Mouse (Mus musculus) splenic B cell, adult 2 months (primary cell): ENCODE data around the gene Etv6.

Experiments
- DNase-seq: peaks from one replicate; pipeline ENCODE4 v3.0.0-alpha.2; 2011; ENCODE audit warnings: low read depth, low spot score
- H3K27me3 ChIP-seq: 2 replicates; pipeline ENCODE4 v1.6.1; 2012; ENCODE audit warnings: mild to moderate bottlenecking, low read length, moderate library complexity, mixed read lengths; ENCODE audit not compliant: control insufficient read depth, poor library complexity, insufficient read depth, severe bottlenecking
- H3K36me3 ChIP-seq: 2 replicates; pipeline ENCODE4 v1.6.1; 2012; ENCODE audit warnings: mild to moderate bottlenecking, low read length, moderate library complexity, mixed read lengths; ENCODE audit not compliant: control insufficient read depth, poor library complexity, insufficient read depth, severe bottlenecking

Etv6 gene

DNA sequence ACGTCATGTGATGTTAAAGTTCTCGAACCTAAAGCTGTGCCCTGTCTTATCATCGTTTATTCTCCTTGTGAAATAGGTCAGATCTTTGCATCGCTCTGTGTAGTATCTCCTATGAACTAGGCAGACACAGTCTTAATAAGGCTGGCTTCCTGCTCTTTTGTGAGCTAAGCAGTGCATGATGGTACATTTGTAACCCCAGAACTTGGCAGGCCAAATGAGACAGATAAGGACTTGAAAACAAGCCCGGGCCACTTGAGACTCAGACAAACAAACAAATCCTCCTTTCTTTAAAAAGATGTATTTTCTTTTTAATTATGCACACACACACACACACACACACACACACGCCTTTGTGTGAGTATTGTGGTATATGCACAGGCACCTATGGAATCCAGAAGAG, 42.5 kb downstream of the Etv6 start:
- no peak for DNase-seq
- H3K27me3 ChIP-seq, result no peaks in the 10 kb centered on the region
- H3K36me3 ChIP-seq, result peaks cover 4% of the 10 kb centered on the region; the same call in 1 of the 2 replicates

GRCm38 (mm10) chr6:134079112-134079511, 43.6 kb downstream of the Etv6 start:
- Histone ChIP-seq H3K36me3 (peaks cover 4% of the 10 kb centered on the region; the same call in 1 of the 2 replicates), H3K27me3 (no peaks in the 10 kb centered on the region)
- no peak for DNase-seq

DNA sequence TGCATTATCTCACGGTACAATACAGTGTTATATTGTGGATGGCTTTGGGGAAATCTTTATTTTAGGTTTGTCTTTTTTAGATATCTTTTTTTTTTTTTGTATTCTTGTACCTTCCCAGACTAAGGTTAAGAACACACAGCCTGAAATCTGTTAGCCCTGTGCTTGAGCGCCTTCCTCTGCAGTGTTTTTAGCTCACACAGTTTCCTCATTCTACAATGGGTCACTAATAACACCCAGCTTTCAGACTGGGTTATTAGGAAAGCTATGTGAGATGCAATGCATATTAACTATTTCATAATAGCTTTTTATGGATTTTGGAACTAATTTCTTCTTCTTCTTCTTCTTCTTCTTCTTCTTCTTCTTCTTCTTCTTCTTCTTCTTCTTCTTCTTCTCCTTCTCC, 44.1 kb downstream of the Etv6 start:
- H3K36me3 ChIP-seq, result peaks cover 4% of the 10 kb centered on the region; the same call in 1 of the 2 replicates
- H3K27me3 ChIP-seq, result no peaks in the 10 kb centered on the region
- no peak for DNase-seq

DNA sequence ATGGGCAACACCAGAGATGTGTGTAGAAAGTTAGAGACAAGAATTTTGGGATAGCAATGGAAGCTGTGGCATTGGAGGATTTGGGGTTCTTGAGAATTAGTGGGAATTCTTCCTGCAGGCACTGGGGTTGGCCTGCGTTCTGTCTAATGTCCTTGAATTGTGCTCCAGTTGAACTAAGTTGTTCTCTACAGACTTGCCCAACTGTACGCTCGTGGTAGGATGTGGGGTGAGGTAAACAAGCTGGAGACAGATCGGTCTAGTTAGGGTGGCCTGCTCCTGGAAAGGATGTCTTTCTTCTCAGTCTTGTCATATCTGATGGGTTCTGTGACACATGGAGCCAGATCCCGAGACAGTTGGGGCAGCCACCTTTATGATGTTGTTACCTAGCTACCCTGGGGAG, 45.4 kb downstream of the Etv6 start:
- Histone ChIP-seq H3K27me3 (no peaks in the 10 kb centered on the region), H3K36me3 (peaks cover 4% of the 10 kb centered on the region; the same call in 1 of the 2 replicates)
- DNase-seq, result no peak

DNA sequence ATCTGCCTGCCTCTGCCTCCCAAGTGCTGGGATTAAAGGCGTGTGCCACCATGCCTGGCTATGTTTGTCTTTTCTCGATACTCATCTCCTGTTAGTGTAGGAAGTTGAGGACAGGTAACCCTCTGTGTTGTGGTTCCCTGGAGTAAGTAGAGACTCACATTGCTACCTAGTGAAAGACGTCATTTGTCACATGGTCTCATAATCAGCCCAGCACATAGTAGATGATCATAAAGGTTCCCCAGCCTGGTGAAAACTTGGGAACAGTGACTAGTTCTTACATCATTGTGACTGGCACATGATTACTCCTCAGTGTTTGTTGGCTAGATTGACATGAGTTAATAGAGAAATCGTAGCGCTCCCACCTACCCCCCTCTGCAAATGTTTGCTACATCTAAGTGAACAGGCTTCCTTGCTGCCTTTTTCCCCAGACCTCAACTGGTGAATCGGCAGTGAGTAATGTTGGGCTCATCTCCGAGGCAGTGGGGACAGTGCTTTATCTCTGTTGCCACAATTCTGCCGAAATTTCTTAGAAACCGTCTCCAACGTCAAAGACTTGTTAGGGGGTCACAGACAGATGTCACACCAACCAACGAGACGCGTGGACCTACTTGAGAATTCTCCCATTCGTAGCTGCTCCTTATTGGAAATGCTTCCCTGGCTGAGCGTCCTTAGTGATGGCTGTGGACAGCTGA, 46.9 kb downstream of the Etv6 start:
- DNase-seq, result no peak
- Histone ChIP-seq H3K27me3 (no peaks in the 10 kb centered on the region), H3K36me3 (peaks cover 2% of the 10 kb centered on the region; the same call in 1 of the 2 replicates)

DNA sequence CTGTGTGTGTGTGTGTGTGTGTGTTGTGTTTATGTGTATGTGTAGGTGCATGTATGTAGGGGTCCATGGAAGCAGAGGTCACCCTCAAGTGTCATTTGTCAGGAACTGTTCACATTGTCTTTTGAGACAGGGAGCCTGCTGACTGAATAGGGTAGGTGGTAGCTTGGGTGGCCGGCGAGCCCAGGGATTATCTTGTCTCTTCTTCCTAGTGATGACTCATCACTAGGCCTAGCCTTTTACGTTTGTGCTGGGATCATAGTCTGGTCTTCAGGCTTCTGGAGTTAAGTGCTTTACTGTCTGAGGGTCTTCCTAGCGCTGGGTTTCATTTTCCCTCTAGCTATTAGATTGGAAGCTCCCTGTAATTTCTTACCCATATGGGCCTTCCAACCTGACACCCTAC, 47.9 kb downstream of the Etv6 start:
- H3K27me3 ChIP-seq, result no peaks in the 10 kb centered on the region

DNA sequence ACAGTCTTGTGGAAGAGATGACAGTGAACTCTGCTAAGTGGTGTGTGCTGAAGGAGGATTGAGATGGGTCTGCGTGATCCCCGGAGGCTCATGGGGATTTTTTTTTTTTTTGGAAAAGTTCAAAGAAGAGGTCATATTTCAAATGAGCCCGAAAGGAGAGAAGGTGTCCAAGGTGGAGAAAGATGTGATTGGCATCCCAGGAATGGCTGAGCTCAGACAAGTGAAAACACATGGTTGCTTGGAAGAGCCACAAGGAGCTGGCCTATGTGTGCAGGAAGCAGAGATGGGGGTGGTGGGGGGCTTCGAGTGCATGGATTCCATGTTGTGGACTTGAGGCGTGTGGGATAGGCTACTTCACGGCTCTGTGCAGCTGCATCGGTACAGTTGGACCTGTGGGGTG, 50.9 kb downstream of the Etv6 start:
- Histone ChIP-seq H3K27me3 (no peaks in the 10 kb centered on the region), H3K36me3 (no peaks in the 10 kb centered on the region)
- DNase-seq, result no peak

More for the DNA sequence above, 47.9 kb downstream of the Etv6 start:
- no peak for DNase-seq
- peaks cover 2% of the 10 kb centered on the region; the same call in 1 of the 2 replicates for H3K36me3 ChIP-seq

DNA sequence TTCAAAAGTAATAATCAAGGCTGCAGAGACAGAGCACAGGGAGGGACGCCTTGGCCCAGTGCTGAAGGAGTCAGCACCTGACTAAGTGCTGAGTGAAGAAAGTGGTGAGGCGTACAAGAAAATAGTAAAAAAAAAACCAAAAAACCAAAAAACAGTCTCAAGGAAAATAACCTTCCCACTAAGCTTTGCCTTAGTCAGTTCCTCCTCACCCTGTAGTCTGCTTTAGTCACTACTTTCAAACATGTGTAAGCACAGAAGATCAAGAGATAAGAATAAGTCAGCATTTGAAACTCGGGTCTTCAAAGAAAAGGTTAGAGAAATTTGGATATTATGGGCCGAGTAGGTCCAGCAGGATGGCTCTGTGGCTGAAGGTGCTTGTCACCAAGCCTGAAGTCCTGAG, 52.2 kb downstream of the Etv6 start:
- no peaks in the 10 kb centered on the region for H3K27me3 ChIP-seq
- DNase-seq, result no peak
- no peaks in the 10 kb centered on the region for H3K36me3 ChIP-seq

DNA sequence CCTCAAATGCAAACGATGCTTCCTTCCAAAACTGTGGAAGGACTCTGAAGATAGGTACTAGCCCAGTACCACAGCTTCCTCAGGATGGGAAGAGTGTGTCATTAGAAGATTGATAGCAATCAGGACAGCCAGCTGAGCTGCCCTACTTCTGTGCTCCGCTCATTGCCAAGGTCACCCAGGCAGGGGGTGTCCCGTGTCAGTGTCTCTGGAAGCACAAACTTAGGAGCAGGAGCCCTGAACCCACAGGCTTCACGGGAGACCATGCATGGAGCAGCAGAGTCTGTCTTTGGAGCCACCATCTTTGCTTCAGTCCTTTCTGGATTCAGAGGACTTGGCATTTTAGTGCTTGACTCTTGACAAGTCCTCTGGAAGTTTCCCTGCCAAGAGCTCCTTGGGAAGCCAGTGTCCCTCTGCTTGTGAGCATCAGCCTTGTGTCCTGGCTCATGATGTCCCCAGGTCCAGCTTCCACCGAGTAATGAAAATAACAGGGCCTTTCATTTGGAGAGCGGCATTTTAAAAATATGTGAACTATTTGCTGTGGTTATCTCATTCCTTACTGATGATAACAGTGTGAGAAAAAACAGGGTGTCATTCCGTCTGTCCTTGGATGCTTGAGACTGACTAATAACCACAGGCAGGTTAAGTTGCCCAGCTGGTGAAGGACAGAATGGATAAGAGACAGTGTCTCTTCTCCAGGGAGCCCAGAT, 54.3 kb downstream of the Etv6 start:
- Histone ChIP-seq H3K27me3 (no peaks in the 10 kb centered on the region), H3K36me3 (no peaks in the 10 kb centered on the region)
- no peak for DNase-seq

DNA sequence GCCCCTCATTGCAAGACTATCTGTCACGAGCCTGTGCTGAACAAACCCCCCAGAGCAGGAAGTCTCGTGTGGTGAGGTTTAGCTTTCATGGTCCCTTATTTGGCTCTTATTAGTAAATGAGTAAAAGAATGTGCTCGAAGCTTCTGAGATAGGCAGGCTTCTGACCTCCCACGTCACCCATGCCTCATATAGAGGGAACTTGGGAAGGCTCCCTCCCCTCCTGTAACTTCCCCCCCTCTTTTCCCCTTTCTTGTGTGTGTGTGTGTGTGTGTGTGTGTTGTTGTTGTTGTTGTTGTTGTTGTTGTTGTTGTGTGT, 54.8 kb downstream of the Etv6 start:
- no peaks in the 10 kb centered on the region for H3K36me3 ChIP-seq
- H3K27me3 ChIP-seq, result no peaks in the 10 kb centered on the region
- DNase-seq, result no peak

DNA sequence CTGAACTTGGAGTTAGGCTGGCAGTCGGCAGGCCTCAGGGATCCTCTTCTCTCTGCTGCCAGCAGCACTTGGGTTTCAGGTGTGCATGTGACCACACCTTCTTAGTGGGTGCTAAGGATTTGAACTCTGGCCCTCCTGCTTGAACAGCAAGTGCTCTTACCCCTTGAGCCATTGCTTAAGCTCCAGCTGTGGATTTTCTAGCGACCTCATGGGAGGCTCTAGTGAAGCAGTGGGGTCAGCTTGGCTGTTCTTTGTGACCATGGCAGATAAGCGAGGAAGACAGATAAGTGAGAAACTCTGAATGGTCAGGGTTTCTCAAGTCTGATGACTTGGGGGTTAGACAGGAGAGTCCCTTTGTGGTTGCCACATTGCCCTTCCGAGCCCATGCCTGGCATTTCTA, 55.4 kb downstream of the Etv6 start:
- no peak for DNase-seq
- Histone ChIP-seq H3K36me3 (no peaks in the 10 kb centered on the region), H3K27me3 (no peaks in the 10 kb centered on the region)

DNA sequence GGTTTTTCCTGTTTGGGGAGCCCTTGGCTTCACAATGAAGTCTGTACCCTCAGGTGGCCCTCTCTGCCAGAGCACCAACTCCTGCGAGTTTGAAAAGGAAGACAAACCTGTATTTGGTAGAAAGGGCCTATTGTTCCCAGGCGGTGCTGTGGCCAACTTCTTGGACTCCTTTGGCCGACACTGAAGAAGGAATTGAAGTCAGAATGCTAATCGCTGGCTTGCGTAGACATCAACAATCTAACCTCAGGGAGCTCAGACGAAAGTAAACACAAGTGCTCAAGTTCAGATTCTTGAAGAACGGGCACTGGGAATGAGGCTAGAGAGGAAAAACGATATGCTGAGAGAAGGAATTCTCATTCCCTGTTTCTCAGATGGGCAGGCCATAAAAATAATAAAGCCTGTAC, 55.9 kb downstream of the Etv6 start:
- Histone ChIP-seq H3K36me3 (no peaks in the 10 kb centered on the region), H3K27me3 (no peaks in the 10 kb centered on the region)
- DNase-seq, result no peak

DNA sequence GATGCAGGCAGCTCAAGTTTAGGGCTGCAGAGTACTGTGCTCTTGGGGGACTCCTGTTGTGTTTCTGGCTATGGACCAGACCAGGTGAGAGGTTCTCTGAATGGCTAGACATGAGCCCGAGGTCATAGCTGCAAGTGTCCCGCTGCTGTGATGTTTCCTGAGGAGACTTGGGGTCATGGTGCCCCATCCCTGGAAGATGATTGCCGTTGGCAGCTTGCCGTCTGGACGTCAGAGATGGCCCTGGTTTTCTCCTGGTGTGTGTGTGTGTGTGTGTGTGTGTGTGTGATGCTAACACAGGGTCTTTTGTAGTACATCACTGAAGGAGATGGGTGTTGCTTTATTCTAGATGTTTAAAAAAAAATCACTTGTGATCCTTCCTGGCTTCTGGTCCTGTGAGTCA, 58.6 kb downstream of the Etv6 start:
- no peaks in the 10 kb centered on the region for H3K36me3 ChIP-seq
- DNase-seq, result no peak
- no peaks in the 10 kb centered on the region for H3K27me3 ChIP-seq

GRCm38 (mm10) chr6:134094620-134095019, 59.1 kb downstream of the Etv6 start:
- no peak for DNase-seq
- Histone ChIP-seq H3K27me3 (no peaks in the 10 kb centered on the region), H3K36me3 (no peaks in the 10 kb centered on the region)

GRCm38 (mm10) chr6:134095582-134095981, 60.1 kb downstream of the Etv6 start:
- H3K36me3 ChIP-seq, result no peaks in the 10 kb centered on the region
- DNase-seq, result no peak
- H3K27me3 ChIP-seq, result no peaks in the 10 kb centered on the region
